Mouse (Mus musculus): ENCODE data around the gene Neurod2.

GRCm38 (mm10) chr11:98330745-98331204 lies 1.3 kb upstream of the Neurod2 start:
- TF ChIP-seq CTCF (IDR thresholded peaks at IDR 0.05; ENCODE audit: low read depth, low read length) (no peak), POLR2A (IDR thresholded peaks at IDR 0.05; ENCODE audit: extremely low read depth, insufficient read depth, low read length) (no peak)
